Mouse (Mus musculus) bone marrow macrophage, adult 2 months (primary cell): ENCODE results near the gene Plekhm3. TPM values are rescaled to one million over a fixed set of nuclear protein-coding genes. Genes with fewer than 3 reads are reported as not detected.

Source experiments
- H3K27ac ChIP-seq: 2 replicates; pipeline ENCODE4 v1.5.1; 2012; ENCODE audit warnings: low read depth, low read length; ENCODE audit not compliant: insufficient read depth
- H3K4me1 ChIP-seq: 2 replicates; pipeline ENCODE4 v1.6.1; 2012; ENCODE audit warnings: low read length; ENCODE audit not compliant: control insufficient read depth, insufficient read depth
- H3K4me3 ChIP-seq: 2 replicates; pipeline ENCODE4 v1.5.1; 2012; ENCODE audit warnings: mild to moderate bottlenecking, low read length, moderate library complexity; ENCODE audit not compliant: insufficient read depth
- CTCF ChIP-seq: IDR thresholded peaks from 2 replicates; pipeline ENCODE4 v1.5.1; 2012; ENCODE audit warnings: low read depth, mild to moderate bottlenecking, low read length, moderate library complexity
- POLR2A ChIP-seq: IDR thresholded peaks from 2 replicates; pipeline ENCODE4 v1.6.1; 2012; ENCODE audit warnings: mild to moderate bottlenecking, low read depth, low read length, borderline replicate concordance
- polyA plus RNA-seq: library from polyadenylated mRNA; stranded (reverse); fragments of >200 nt; gene quantifications from 2 replicates; pipeline ENCODE4 v1.2.4, GENCODE M21; 2012; ENCODE audit not compliant: missing spikeins, insufficient read depth, insufficient read length

Plekhm3 gene
- polyA plus RNA-seq, 1 experiment, result 24.9 TPM

GRCm38 (mm10) chr1:64887502-64888203, 69.0 kb downstream of the Plekhm3 start:
- TF ChIP-seq POLR2A (no peak), CTCF (no peak)
- H3K27ac ChIP-seq, result no peak overlapping the region
- no peak overlapping the region for H3K4me3 ChIP-seq
- H3K4me1 ChIP-seq, result peaks cover 12% of the 10 kb centered on the region

GRCm38 (mm10) chr1:64886718-64887117, 69.9 kb downstream of the Plekhm3 start:
- Histone ChIP-seq H3K27ac (no peak overlapping the region), H3K4me1 (peaks cover 12% of the 10 kb centered on the region), H3K4me3 (no peak overlapping the region)
- TF ChIP-seq POLR2A (no peak), CTCF (no peak)

GRCm38 (mm10) chr1:64885328-64885727, 71.3 kb downstream of the Plekhm3 start:
- H3K4me3 ChIP-seq, result no peak overlapping the region
- no peak overlapping the region for H3K27ac ChIP-seq
- TF ChIP-seq CTCF (no peak), POLR2A (no peak)
- H3K4me1 ChIP-seq, result peaks cover 15% of the 10 kb centered on the region

- Histone ChIP-seq H3K4me1 (peaks cover 15% of the 10 kb centered on the region), H3K4me3 (no peak overlapping the region), H3K27ac (no peak overlapping the region)
- no peak for TF ChIP-seq CTCF
- no peak for TF ChIP-seq POLR2A
These were observed 72.6 kb downstream of the Plekhm3 start for GRCm38 (mm10) chr1:64884007-64884406.

GRCm38 (mm10) chr1:64880613-64881012, 76.0 kb downstream of the Plekhm3 start:
- Histone ChIP-seq H3K4me1 (peaks cover 27% of the 10 kb centered on the region), H3K4me3 (no peak overlapping the region), H3K27ac (no peak overlapping the region)
- TF ChIP-seq CTCF (no peak), POLR2A (no peak)

GRCm38 (mm10) chr1:64878795-64879240, 77.8 kb downstream of the Plekhm3 start:
- Histone ChIP-seq H3K4me3 (no peak overlapping the region), H3K4me1 (peaks cover 29% of the 10 kb centered on the region), H3K27ac (no peak overlapping the region)
- TF ChIP-seq POLR2A (no peak), CTCF (no peak)

- no peak for TF ChIP-seq CTCF
- TF ChIP-seq POLR2A, result no peak
- peak overlapping the region; percentile 81 for H3K27ac ChIP-seq
- H3K4me1 ChIP-seq, result peaks cover 27% of the 10 kb centered on the region
- 0 out of 2 replicates have a peak overlapping the region, but pooled peaks have one; percentile 8 for H3K4me3 ChIP-seq
These were observed 80.3 kb downstream of the Plekhm3 start for GRCm38 (mm10) chr1:64876276-64876675.

- Histone ChIP-seq H3K4me1 (peaks cover 25% of the 10 kb centered on the region), H3K27ac (peak overlapping the region; percentile 77), H3K4me3 (peak overlapping the region; percentile 8; the same call in 1 of the 2 replicates)
- TF ChIP-seq CTCF (no peak), POLR2A (no peak)
These were observed 80.9 kb downstream of the Plekhm3 start for GRCm38 (mm10) chr1:64875712-64876111.

GRCm38 (mm10) chr1:64875156-64875555, 81.5 kb downstream of the Plekhm3 start:
- H3K4me3 ChIP-seq, result no peak overlapping the region
- H3K4me1 ChIP-seq, result peaks cover 25% of the 10 kb centered on the region
- peak overlapping the region; percentile 77 for H3K27ac ChIP-seq
- TF ChIP-seq CTCF (no peak), POLR2A (no peak)

- TF ChIP-seq CTCF, result no peak
- no peak for TF ChIP-seq POLR2A
- H3K4me1 ChIP-seq, result peaks cover 31% of the 10 kb centered on the region
- no peak overlapping the region for H3K4me3 ChIP-seq
- no peak overlapping the region for H3K27ac ChIP-seq
These were observed 84.7 kb downstream of the Plekhm3 start for GRCm38 (mm10) chr1:64871956-64872355.

- TF ChIP-seq CTCF, result no peak
- no peak for TF ChIP-seq POLR2A
- Histone ChIP-seq H3K4me1 (peaks cover 22% of the 10 kb centered on the region), H3K27ac (peak overlapping the region; percentile 30), H3K4me3 (no peak overlapping the region)
These were observed 88.9 kb downstream of the Plekhm3 start for GRCm38 (mm10) chr1:64867684-64868083.
